Mouse (Mus musculus) liver, embryonic 11.5 days (tissue): ENCODE data around the gene Zcchc14. TPM values are rescaled to one million over a fixed set of nuclear protein-coding genes. Genes with fewer than 3 reads are reported as not detected.

Experiments
- ATAC-seq: fragments of 200-750 bp; cut with Nextera tagmentation; replicated peaks from 2 replicates; pipeline ENCODE4 v1.8.0; 2017; ENCODE audit warnings: moderate number of reproducible peaks, mild to moderate bottlenecking, moderate TSS enrichment, moderate library complexity; ENCODE audit not compliant: low FRiP score
- DNase-seq: peaks from one replicate; pipeline ENCODE4 v3.0.0-alpha.2; 2017; ENCODE audit warnings: low spot score
- H3K27ac ChIP-seq: fragments of 300-500 bp; sonication (generic); 2 replicates; pipeline ENCODE4 v1.5.1; 2014; ENCODE audit warnings: mild to moderate bottlenecking, low read depth, low read length, control low read depth
- H3K27me3 ChIP-seq: fragments of 300-500 bp; sonication (generic); replicated peaks from 2 replicates; pipeline ENCODE4 v1.6.1; 2014; ENCODE audit warnings: low read length, mixed read lengths; ENCODE audit not compliant: control insufficient read depth, insufficient read depth
- H3K36me3 ChIP-seq: fragments of 300-500 bp; sonication (generic); 2 replicates; pipeline ENCODE4 v1.6.1; 2014; ENCODE audit warnings: mild to moderate bottlenecking, low read length, moderate library complexity, mixed read lengths; ENCODE audit not compliant: control insufficient read depth, insufficient read depth
- H3K4me1 ChIP-seq: fragments of 300-500 bp; sonication (generic); replicated peaks from 2 replicates; pipeline ENCODE4 v1.6.1; 2014; ENCODE audit warnings: low read length, mixed read lengths; ENCODE audit not compliant: control insufficient read depth, insufficient read depth
- H3K4me2 ChIP-seq: fragments of 300-500 bp; sonication (generic); 2 replicates; pipeline ENCODE4 v1.6.1; 2014; ENCODE audit warnings: mild to moderate bottlenecking, control low read depth, moderate library complexity
- H3K4me3 ChIP-seq: fragments of 300-500 bp; sonication (generic); 2 replicates; pipeline ENCODE4 v1.5.1; 2014; ENCODE audit warnings: low read depth, low read length, control low read depth
- H3K9ac ChIP-seq: fragments of 300-500 bp; sonication (generic); 2 replicates; pipeline ENCODE4 v1.6.1; 2014; ENCODE audit warnings: low read depth, low read length, control low read depth
- H3K9me3 ChIP-seq: fragments of 300-500 bp; sonication (generic); 2 replicates; pipeline ENCODE4 v1.6.1; 2016; ENCODE audit warnings: low read length, inconsistent platforms, mixed read lengths; ENCODE audit not compliant: control insufficient read depth
- WGBS: fragments of 180-500 bp; shearing (Covaris S2); extraction: QIAGEN DNeasy Blood & Tissue Kit; methylation state at CpG from one replicate; pipeline ENCODE4 v1.1.7; 2014; 5-methylcytosine and 5-hydroxymethylcytosine counted together
- polyA plus RNA-seq: library from polyadenylated mRNA; unstranded; fragments of >200 nt; fragmentation: Nextera tagmentation; extraction: Ambion mirVana; gene quantifications from 2 replicates; pipeline ENCODE4 v1.2.1, GENCODE M21; 2014

The Zcchc14 gene
- polyA plus RNA-seq, 1 experiment from 2014 or later = 6.2 TPM

DNA sequence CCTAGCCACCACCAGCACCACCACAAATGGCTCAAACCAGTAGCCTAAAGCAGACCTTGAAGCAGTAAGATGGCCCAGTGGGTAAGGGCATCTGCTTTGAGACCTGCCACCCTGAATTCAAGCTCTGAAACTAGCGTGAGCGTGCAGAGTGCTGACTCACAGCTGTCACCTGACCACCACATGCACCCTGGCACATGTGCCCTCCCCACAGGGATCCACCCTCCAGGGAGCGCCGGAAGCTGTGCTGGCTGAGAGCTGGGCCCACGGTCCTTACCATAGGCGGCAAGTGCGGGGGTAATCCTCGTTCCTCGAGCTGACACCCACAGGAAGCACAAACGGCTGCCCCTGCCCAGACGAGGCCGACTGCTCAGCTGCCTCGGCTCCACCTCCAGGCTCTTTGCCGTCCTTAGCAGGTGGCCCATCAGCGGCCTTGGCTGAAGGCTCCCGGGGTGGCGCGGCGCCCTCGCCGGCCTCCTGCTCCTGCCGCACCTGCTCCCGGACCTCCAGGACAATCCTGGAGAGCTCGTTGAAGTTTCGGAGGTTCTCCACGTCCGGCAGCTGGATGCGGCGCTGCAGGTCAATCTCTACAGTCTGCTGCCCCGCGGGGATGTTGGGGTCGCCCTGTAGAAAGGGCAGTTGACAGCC is 98.7 kb downstream of the Zcchc14 start:
- 94% methylated on average over 32 of the region's 32 CpGs for WGBS

DNA sequence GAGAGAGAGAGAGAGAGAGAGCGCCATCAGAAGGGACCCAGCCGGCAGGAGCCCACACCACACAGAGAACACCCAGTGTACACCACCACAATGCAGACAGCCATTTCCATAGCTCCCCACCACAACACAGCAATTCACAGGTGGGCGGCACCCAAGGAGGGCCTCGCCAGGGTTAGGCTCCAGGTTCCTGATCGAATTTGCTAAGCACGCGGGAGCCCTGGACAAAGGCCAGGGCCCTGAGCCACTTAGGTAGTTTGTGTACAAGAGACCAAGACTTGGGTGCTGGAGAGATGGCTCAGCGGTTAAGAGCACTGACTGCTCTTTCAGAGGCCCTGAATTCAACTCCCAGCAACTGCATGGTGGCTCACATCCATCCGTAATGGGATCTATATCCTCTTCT is 100.2 kb downstream of the Zcchc14 start:
- Histone ChIP-seq H3K27me3 (no peaks in the 10 kb centered on the region), H3K4me3 (no peak overlapping the region), H3K4me2 (no peak overlapping the region), H3K36me3 (peaks cover 27% of the 10 kb centered on the region; the same call in 1 of the 2 replicates), H3K9ac (no peak overlapping the region), H3K9me3 (no peaks in the 10 kb centered on the region), H3K27ac (no peak overlapping the region), H3K4me1 (no peaks in the 10 kb centered on the region)
- no peak for DNase-seq
- WGBS = 94% methylated on average over 9 of the region's 9 CpGs
- ATAC-seq = no peak

More for the DNA sequence above, 98.7 kb downstream of the Zcchc14 start:
- no peak overlapping the region for H3K4me3 ChIP-seq
- no peaks in the 10 kb centered on the region for H3K9me3 ChIP-seq
- DNase-seq (no peak), ATAC-seq (no peak)
- no peaks in the 10 kb centered on the region for H3K4me1 ChIP-seq
- H3K27ac ChIP-seq = no peak overlapping the region
- H3K36me3 ChIP-seq = peaks cover 27% of the 10 kb centered on the region; the same call in 1 of the 2 replicates
- H3K4me2 ChIP-seq = no peak overlapping the region
- no peak overlapping the region for H3K9ac ChIP-seq
- no peaks in the 10 kb centered on the region for H3K27me3 ChIP-seq

DNA sequence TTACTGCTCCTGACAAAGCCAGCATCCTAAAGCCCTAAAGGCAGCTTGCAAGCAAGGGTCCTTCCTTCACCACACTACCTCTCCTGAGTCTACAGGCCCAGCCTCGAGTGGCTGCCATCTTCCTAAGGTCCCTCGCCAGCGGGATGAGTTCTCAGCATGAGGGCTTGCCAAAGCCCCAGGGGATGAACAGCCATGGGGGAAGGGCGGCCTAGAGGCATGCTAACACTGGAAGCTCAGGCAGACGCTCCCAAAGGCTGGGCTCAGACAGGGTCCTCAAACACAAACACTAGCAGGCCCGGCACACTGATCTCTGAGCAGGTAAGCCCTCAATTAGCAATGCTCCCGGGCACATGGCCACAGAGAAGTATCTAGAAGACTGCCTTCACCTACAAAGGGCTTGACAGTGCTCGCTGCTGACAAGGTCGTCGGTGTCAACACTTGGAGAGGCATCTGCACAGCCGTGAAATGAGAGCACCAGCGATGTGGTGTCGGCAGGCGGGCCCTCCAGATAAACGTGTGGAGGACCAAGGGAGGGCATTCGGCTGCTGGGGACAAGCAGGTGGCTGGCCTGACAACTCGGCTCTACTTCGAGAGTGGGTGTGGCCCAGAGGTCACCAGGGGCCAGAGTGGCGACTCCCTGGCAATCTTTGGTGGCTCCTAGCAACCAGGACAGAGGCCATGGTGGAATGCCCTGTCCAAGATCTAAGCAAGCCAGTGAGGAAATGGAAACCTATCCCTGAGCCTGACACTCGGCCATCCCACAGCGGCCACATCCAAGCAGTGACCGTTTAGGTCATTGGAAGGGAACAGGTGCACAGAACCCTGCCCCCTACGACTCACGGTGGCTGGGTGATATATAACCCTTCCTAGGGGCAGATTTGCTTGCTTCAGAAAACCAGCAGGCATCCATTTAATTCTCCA is 101.4 kb downstream of the Zcchc14 start:
- no peak overlapping the region for H3K4me3 ChIP-seq
- no peak overlapping the region for H3K27ac ChIP-seq
- H3K36me3 ChIP-seq = peaks cover 27% of the 10 kb centered on the region; the same call in 1 of the 2 replicates
- no peaks in the 10 kb centered on the region for H3K27me3 ChIP-seq
- no peak overlapping the region for H3K4me2 ChIP-seq
- no peak for ATAC-seq
- no peaks in the 10 kb centered on the region for H3K4me1 ChIP-seq
- no peak for DNase-seq
- H3K9me3 ChIP-seq = no peaks in the 10 kb centered on the region
- 80% methylated on average over 24 of the region's 24 CpGs for WGBS
- H3K9ac ChIP-seq = no peak overlapping the region

DNA sequence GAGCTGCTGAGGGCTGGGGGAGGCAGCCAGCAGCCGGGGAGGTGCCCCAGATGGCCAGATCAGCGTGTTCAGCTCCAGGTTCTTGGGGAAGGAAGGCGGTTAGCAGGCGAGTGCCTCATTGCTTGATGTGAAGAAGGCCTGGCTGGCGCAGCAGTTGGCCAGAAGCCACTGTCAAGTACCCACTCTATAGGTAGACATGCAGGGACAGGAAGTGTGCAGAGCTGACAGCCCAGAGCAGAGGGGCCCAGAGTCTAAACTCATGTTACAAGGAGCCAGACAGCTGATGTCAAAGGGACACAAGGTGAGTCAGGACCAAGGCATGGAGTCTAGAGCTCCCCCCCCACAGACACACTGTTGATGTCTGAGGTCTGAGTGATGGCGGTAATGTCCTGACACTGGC is 102.6 kb downstream of the Zcchc14 start:
- Histone ChIP-seq H3K9me3 (no peaks in the 10 kb centered on the region), H3K4me2 (no peak overlapping the region), H3K27me3 (peaks cover 3% of the 10 kb centered on the region; the same call in 1 of the 2 replicates), H3K36me3 (peaks cover 20% of the 10 kb centered on the region; the same call in 1 of the 2 replicates), H3K9ac (no peak overlapping the region), H3K27ac (no peak overlapping the region), H3K4me3 (no peak overlapping the region), H3K4me1 (no peaks in the 10 kb centered on the region)
- DNase-seq (no peak), ATAC-seq (no peak)
- 86% methylated on average over 6 of the region's 6 CpGs for WGBS

Other genes with a start within 250 kb of the Zcchc14 start
- not detected in 2 replicates for gene 1700018B08Rik, start 108.6 kb downstream of the Zcchc14 start, polyA plus RNA-seq
- gene Fbxo31, start 74.1 kb downstream of the Zcchc14 start, polyA plus RNA-seq = 23.8 and 23.9 TPM in 2 replicates
- gene Map1lc3b, start 62.5 kb downstream of the Zcchc14 start, polyA plus RNA-seq = 161 and 167 TPM in 2 replicates
- 0.49 and 0.64 TPM in 2 replicates for gene Jph3, start 76.7 kb upstream of the Zcchc14 start, polyA plus RNA-seq
- 52.8 and 54.0 TPM in 2 replicates for gene Klhdc4, start 176.7 kb upstream of the Zcchc14 start, polyA plus RNA-seq